ENCODE assay signal across 26 mouse cellular contexts in genomic region chr16:30784261-30784660, GRCm38 (mm10).
"Had no signal": no experiment of that assay in that cellular context is flagged by ENCODE, and none has a peak within 500 bp of the region (broad histone marks: within the 10 kb centered on the region; RNA-seq: fewer than 3 reads in every experiment).

No protein-coding gene starts in this region.

- DNase-seq: left cerebral cortex, postnatal 4 days; liver; liver, embryonic 13.5 days; lung, adult 2 months; lung, embryonic 14.5 days; lung, postnatal 10 days; lung, postnatal 14 days; lung, postnatal 36 days; lung, postnatal 4 days; midbrain, embryonic 14.5 days had no signal

- H3K4me1 ChIP-seq: midbrain, embryonic 10.5 days; midbrain, embryonic 12.5 days; midbrain, embryonic 13.5 days; midbrain, embryonic 15.5 days; neural tube, embryonic 12.5 days had no signal

- H3K27ac ChIP-seq: limb, embryonic 10.5 days; limb, embryonic 12.5 days; limb, embryonic 13.5 days; limb, embryonic 15.5 days; liver, embryonic 12.5 days; liver, embryonic 13.5 days; liver, embryonic 14.5 days; liver, embryonic 15.5 days; lung, embryonic 15.5 days; macrophage; midbrain, embryonic 10.5 days; midbrain, embryonic 12.5 days; midbrain, embryonic 13.5 days; midbrain, embryonic 15.5 days; neural tube, embryonic 12.5 days had no signal

- H3K27me3 ChIP-seq: limb, embryonic 12.5 days; limb, embryonic 13.5 days; limb, embryonic 15.5 days; liver, embryonic 12.5 days; liver, embryonic 13.5 days; liver, embryonic 15.5 days; lung, embryonic 15.5 days; midbrain, embryonic 12.5 days; midbrain, embryonic 15.5 days; neural tube, embryonic 12.5 days had no signal

- H3K4me3 ChIP-seq: limb, embryonic 10.5 days; limb, embryonic 12.5 days; limb, embryonic 13.5 days; limb, embryonic 15.5 days; liver, embryonic 12.5 days; liver, embryonic 13.5 days; liver, embryonic 15.5 days; lung, embryonic 15.5 days; megakaryocyte, embryonic 14.5 days; midbrain, embryonic 10.5 days; midbrain, embryonic 12.5 days; midbrain, embryonic 13.5 days; midbrain, embryonic 15.5 days; myocyte; neural tube, embryonic 12.5 days had no signal

- H3K36me3 ChIP-seq: limb, embryonic 10.5 days; limb, embryonic 12.5 days; limb, embryonic 13.5 days; limb, embryonic 15.5 days; liver, embryonic 12.5 days; liver, embryonic 13.5 days; liver, embryonic 15.5 days; lung, embryonic 15.5 days; midbrain, embryonic 10.5 days; midbrain, embryonic 12.5 days; midbrain, embryonic 13.5 days; midbrain, embryonic 15.5 days; neural tube, embryonic 12.5 days had no signal

- H3K9me3 ChIP-seq: limb, embryonic 10.5 days; limb, embryonic 12.5 days; limb, embryonic 13.5 days; limb, embryonic 15.5 days; liver, embryonic 12.5 days; liver, embryonic 13.5 days; liver, embryonic 15.5 days; lung, embryonic 15.5 days; midbrain, embryonic 10.5 days; midbrain, embryonic 12.5 days; midbrain, embryonic 13.5 days; midbrain, embryonic 15.5 days; neural tube, embryonic 12.5 days had no signal
